Mouse (Mus musculus) spleen, postnatal 10 days (tissue): ENCODE measurements around the gene Atp1a1.

Source experiments
- DNase-seq, 2 experiments: peaks; one replicate each; pipeline ENCODE4 v3.0.0; 2021 to 2022; ENCODE audit warnings: low spot score in 2 of 2

The Atp1a1 gene

GRCm38 (mm10) chr3:101552621-101553620 lies 51.6 kb downstream of the Atp1a1 start:
- DNase-seq: peak; percentile 23 to 31

DNA sequence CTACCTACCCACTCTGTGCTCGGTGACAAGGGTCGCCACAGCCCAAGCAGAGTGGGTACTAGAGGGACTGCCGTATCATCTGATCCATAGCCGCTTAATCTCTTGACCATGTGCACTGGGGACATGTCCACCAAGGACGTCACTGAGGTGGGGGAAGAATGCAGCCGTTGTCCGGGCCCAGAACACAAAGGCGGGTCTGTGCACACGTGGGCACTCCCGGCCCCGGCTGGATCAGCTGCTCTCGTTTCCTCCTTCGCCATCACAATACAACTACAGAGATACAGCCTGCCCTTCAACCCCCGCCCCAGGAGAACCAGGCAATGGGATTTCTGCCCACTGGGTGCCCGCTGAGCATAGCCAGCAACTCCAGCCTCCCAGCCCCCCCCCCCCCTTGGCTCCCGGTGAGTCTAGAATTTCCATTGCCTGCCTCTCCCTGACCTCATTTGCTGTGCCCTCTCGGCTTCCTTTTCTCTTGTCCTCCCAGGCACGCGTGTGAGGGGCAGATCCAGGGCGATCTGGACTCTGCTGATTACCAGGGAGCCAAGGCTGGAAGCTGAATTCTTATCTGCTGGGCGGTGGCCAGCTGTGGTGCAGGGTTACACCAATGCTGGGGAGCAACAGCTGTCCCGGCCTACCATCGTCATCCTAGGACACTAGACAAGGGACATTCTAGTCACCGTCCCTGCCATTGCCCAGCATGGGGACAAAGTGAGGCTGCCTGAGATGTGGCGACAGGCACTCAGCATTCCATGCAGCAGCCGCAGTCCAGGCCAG lies 52.8 kb downstream of the Atp1a1 start:
- peak; percentile 72 to 89 for DNase-seq

- no peak for DNase-seq
Measured at GRCm38 (mm10) chr3:101549749-101550148, 54.7 kb downstream of the Atp1a1 start.

- no peak for DNase-seq
Measured at GRCm38 (mm10) chr3:101544116-101544515, 60.4 kb downstream of the Atp1a1 start.

GRCm38 (mm10) chr3:101541571-101541970 lies 62.9 kb downstream of the Atp1a1 start:
- no peak for DNase-seq

DNA sequence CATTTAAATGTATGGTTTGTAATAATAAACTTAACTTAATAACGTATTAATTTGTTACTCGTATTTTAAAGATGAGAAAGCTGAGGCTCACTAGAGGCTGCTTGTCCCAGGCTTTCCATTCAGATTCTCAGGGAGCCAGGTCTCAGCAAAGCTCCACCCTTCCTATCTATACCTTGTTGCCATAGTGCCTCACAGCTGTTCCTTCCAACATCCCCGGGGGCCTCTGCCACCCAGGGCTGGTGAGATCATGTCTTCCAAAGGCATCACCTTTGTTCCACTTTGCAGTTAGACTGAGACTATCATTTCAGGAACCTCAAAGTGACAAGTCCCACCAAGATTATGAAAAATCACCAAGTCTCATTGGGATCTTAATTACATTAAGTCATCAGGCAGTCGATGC lies 63.9 kb downstream of the Atp1a1 start:
- DNase-seq: no peak

GRCm38 (mm10) chr3:101536322-101536721 lies 68.2 kb downstream of the Atp1a1 start:
- no peak for DNase-seq

GRCm38 (mm10) chr3:101534311-101534710 lies 70.2 kb downstream of the Atp1a1 start:
- DNase-seq: no peak

- no peak for DNase-seq
Measured at GRCm38 (mm10) chr3:101533373-101533772, 71.1 kb downstream of the Atp1a1 start.

GRCm38 (mm10) chr3:101530928-101531327 lies 73.6 kb downstream of the Atp1a1 start:
- no peak for DNase-seq

DNA sequence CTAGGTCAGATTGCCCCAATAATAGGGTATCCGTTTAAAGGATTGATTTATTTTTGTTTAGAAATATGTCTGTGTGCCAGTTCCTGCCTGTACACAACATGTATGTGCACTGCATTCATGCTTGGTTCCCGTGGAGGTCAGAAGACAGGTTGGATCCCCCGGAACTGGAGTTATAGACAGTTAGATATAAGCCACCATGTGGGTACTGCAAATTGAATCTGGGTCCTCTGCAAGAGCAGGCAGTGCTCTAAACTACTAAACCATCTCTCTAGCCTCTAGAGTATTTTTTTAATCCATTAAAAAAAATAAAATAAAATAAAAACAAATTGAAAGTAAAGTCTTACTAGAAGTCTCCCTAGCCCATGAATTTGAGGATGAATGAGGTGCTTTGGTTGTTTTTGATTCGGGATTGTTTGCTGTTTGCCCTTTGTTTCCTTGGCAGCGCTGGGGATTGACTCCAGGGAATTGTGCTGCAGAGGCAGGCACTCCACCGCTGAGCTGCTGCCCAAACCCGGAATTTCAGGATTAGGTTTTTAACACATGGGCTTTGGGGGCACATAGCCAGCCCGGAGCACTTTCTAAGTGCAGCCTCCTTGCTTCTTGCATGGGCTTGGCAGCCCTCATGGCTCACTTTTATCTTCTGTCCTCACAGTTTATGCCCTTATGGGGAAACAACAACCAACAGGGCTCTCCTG lies 75.4 kb downstream of the Atp1a1 start:
- no peak for DNase-seq

- no peak for DNase-seq
Measured at GRCm38 (mm10) chr3:101528157-101528899, 76.2 kb downstream of the Atp1a1 start.

DNA sequence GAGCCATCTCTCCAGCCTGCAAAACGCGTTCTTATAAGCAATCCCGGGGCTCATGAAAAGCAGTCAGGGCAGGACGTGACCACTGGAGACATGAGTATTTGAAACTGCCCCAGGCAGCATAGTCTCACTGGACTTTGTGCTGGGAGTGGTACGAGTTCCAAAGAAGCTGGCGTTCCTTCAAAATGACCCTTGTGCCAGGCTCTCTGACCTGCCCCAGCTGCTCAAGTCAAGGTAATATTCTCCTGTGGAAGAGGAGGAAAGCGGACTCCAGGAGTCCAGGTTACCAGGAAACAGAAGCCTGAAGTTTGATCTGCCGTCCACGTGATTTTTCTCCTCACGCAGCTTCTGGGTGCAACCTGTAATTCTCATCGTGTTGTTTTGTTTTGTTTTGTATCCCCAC lies 77.9 kb downstream of the Atp1a1 start:
- DNase-seq: no peak
